Mouse (Mus musculus): ENCODE measurements around the gene Phex. TPM values are rescaled to one million over a fixed set of nuclear protein-coding genes. Genes with fewer than 3 reads are reported as not detected.
A peak's percentile ranks its signal among the peaks of the same experiment; 100 is the strongest.

Gene Phex
- 4.1 and 5.1 TPM in 2 replicates for polyA plus RNA-seq (2015; fragmentation: Nextera tagmentation; extraction: Ambion mirVana)

GRCm38 (mm10) chrX:157415212-157415611 is at the start of gene Phex:
Gene Phex (minus strand): TSS chrX:157415312.
- Histone ChIP-seq H3K9ac (ENCODE audit: low read length) (no peak within 1 kb of the TSS), H3K27me3 (ENCODE audit: control insufficient read depth, insufficient read depth, low read depth, low read length) (no peaks in the 10 kb centered on the region), H3K4me1 (replicated peaks; ENCODE audit: control insufficient read depth, insufficient read depth, low read length) (no peaks in the 10 kb centered on the region), H3K4me3 (ENCODE audit: low read length) (no peak within 1 kb of the TSS), H3K4me2 (ENCODE audit: low read depth, low read length) (no peak within 1 kb of the TSS), H3K9me3 (ENCODE audit: control insufficient read depth, low read length) (no peaks in the 10 kb centered on the region), H3K27ac (ENCODE audit: low read length) (0 out of 2 replicates have a peak within 1 kb of the TSS, but pooled peaks have one; percentile 1), H3K36me3 (ENCODE audit: control insufficient read depth, insufficient read depth, low read length) (no peaks in the 10 kb centered on the region)
- 0 out of 2 replicates have a peak, but pooled peaks have one; percentile 17 for ATAC-seq (ENCODE audit: low read depth)
- 42% methylated on average over 5 of the region's 5 CpGs for WGBS

GRCm38 (mm10) chrX:157462716-157463115 is 47.6 kb upstream of the Phex start:
- H3K9me3 ChIP-seq (ENCODE audit: control insufficient read depth, low read length) = no peaks in the 10 kb centered on the region
- H3K9ac ChIP-seq (ENCODE audit: low read length) = no peak overlapping the region
- no peak overlapping the region for H3K27ac ChIP-seq (ENCODE audit: low read length)
- peaks cover 3% of the 10 kb centered on the region; the same call in 1 of the 2 replicates for H3K36me3 ChIP-seq (ENCODE audit: control insufficient read depth, insufficient read depth, low read length)
- H3K4me3 ChIP-seq (ENCODE audit: low read length) = no peak overlapping the region
- no peaks in the 10 kb centered on the region for H3K27me3 ChIP-seq (ENCODE audit: control insufficient read depth, insufficient read depth, low read depth, low read length)
- WGBS = 77% methylated on average over 3 of the region's 3 CpGs
- no peaks in the 10 kb centered on the region for H3K4me1 ChIP-seq (replicated peaks; ENCODE audit: control insufficient read depth, insufficient read depth, low read length)
- H3K4me2 ChIP-seq (ENCODE audit: low read depth, low read length) = no peak overlapping the region
- ATAC-seq (ENCODE audit: low read depth) = no peak

- Histone ChIP-seq H3K9me3 (ENCODE audit: control insufficient read depth, low read length) (no peaks in the 10 kb centered on the region), H3K4me2 (ENCODE audit: low read depth, low read length) (no peak overlapping the region), H3K4me1 (replicated peaks; ENCODE audit: control insufficient read depth, insufficient read depth, low read length) (no peaks in the 10 kb centered on the region), H3K36me3 (ENCODE audit: control insufficient read depth, insufficient read depth, low read length) (peaks cover 3% of the 10 kb centered on the region; the same call in 1 of the 2 replicates), H3K9ac (ENCODE audit: low read length) (no peak overlapping the region), H3K4me3 (ENCODE audit: low read length) (no peak overlapping the region), H3K27me3 (ENCODE audit: control insufficient read depth, insufficient read depth, low read depth, low read length) (no peaks in the 10 kb centered on the region), H3K27ac (ENCODE audit: low read length) (no peak overlapping the region)
- ATAC-seq (ENCODE audit: low read depth) = no peak
- WGBS = 56% methylated on average over 1 of the region's 1 CpGs
Observed at GRCm38 (mm10) chrX:157454430-157454829, 39.3 kb upstream of the Phex start.

- Histone ChIP-seq H3K36me3 (ENCODE audit: control insufficient read depth, insufficient read depth, low read length) (no peaks in the 10 kb centered on the region), H3K4me2 (ENCODE audit: low read depth, low read length) (no peak overlapping the region), H3K4me1 (replicated peaks; ENCODE audit: control insufficient read depth, insufficient read depth, low read length) (no peaks in the 10 kb centered on the region), H3K9me3 (ENCODE audit: control insufficient read depth, low read length) (no peaks in the 10 kb centered on the region), H3K27ac (ENCODE audit: low read length) (no peak overlapping the region), H3K27me3 (ENCODE audit: control insufficient read depth, insufficient read depth, low read depth, low read length) (no peaks in the 10 kb centered on the region), H3K4me3 (ENCODE audit: low read length) (no peak overlapping the region), H3K9ac (ENCODE audit: low read length) (no peak overlapping the region)
- 89% methylated on average over 1 of the region's 1 CpGs for WGBS
- ATAC-seq (ENCODE audit: low read depth) = no peak
Observed at GRCm38 (mm10) chrX:157449000-157449399, 33.9 kb upstream of the Phex start.

- no peaks in the 10 kb centered on the region for H3K27me3 ChIP-seq (ENCODE audit: control insufficient read depth, insufficient read depth, low read depth, low read length)
- WGBS = 81% methylated on average over 6 of the region's 6 CpGs
- ATAC-seq (ENCODE audit: low read depth) = no peak
- no peak overlapping the region for H3K27ac ChIP-seq (ENCODE audit: low read length)
- no peak overlapping the region for H3K4me2 ChIP-seq (ENCODE audit: low read depth, low read length)
- no peak overlapping the region for H3K9ac ChIP-seq (ENCODE audit: low read length)
- H3K4me1 ChIP-seq (replicated peaks; ENCODE audit: control insufficient read depth, insufficient read depth, low read length) = no peaks in the 10 kb centered on the region
- no peak overlapping the region for H3K4me3 ChIP-seq (ENCODE audit: low read length)
- no peaks in the 10 kb centered on the region for H3K9me3 ChIP-seq (ENCODE audit: control insufficient read depth, low read length)
- H3K36me3 ChIP-seq (ENCODE audit: control insufficient read depth, insufficient read depth, low read length) = no peaks in the 10 kb centered on the region
Observed at GRCm38 (mm10) chrX:157447431-157447830, 32.3 kb upstream of the Phex start.

GRCm38 (mm10) chrX:157434768-157435167 is 19.7 kb upstream of the Phex start:
- Histone ChIP-seq H3K27ac (ENCODE audit: low read length) (no peak overlapping the region), H3K9me3 (ENCODE audit: control insufficient read depth, low read length) (no peaks in the 10 kb centered on the region), H3K4me2 (ENCODE audit: low read depth, low read length) (no peak overlapping the region), H3K4me3 (ENCODE audit: low read length) (no peak overlapping the region), H3K27me3 (ENCODE audit: control insufficient read depth, insufficient read depth, low read depth, low read length) (no peaks in the 10 kb centered on the region), H3K9ac (ENCODE audit: low read length) (no peak overlapping the region), H3K36me3 (ENCODE audit: control insufficient read depth, insufficient read depth, low read length) (no peaks in the 10 kb centered on the region), H3K4me1 (replicated peaks; ENCODE audit: control insufficient read depth, insufficient read depth, low read length) (no peaks in the 10 kb centered on the region)
- 76% methylated on average over 1 of the region's 1 CpGs for whole genome bisulfite sequencing
- ATAC-seq (ENCODE audit: low read depth) = no peak

GRCm38 (mm10) chrX:157419451-157419850 is 4.3 kb upstream of the Phex start:
- H3K9ac ChIP-seq (ENCODE audit: low read length) = no peak overlapping the region
- H3K4me2 ChIP-seq (ENCODE audit: low read depth, low read length) = no peak overlapping the region
- H3K4me3 ChIP-seq (ENCODE audit: low read length) = no peak overlapping the region
- 20% methylated on average over 2 of the region's 2 CpGs for WGBS
- no peaks in the 10 kb centered on the region for H3K27me3 ChIP-seq (ENCODE audit: control insufficient read depth, insufficient read depth, low read depth, low read length)
- H3K36me3 ChIP-seq (ENCODE audit: control insufficient read depth, insufficient read depth, low read length) = no peaks in the 10 kb centered on the region
- no peak overlapping the region for H3K27ac ChIP-seq (ENCODE audit: low read length)
- no peak for ATAC-seq (ENCODE audit: low read depth)
- H3K9me3 ChIP-seq (ENCODE audit: control insufficient read depth, low read length) = no peaks in the 10 kb centered on the region
- H3K4me1 ChIP-seq (replicated peaks; ENCODE audit: control insufficient read depth, insufficient read depth, low read length) = no peaks in the 10 kb centered on the region

GRCm38 (mm10) chrX:157404919-157405318 is 10.2 kb downstream of the Phex start:
- H3K9ac ChIP-seq (ENCODE audit: low read length) = no peak overlapping the region
- no peak overlapping the region for H3K4me2 ChIP-seq (ENCODE audit: low read depth, low read length)
- H3K4me3 ChIP-seq (ENCODE audit: low read length) = no peak overlapping the region
- WGBS = 48% methylated on average over 6 of the region's 6 CpGs
- no peak overlapping the region for H3K27ac ChIP-seq (ENCODE audit: low read length)
- no peaks in the 10 kb centered on the region for H3K9me3 ChIP-seq (ENCODE audit: control insufficient read depth, low read length)
- no peaks in the 10 kb centered on the region for H3K4me1 ChIP-seq (replicated peaks; ENCODE audit: control insufficient read depth, insufficient read depth, low read length)
- no peaks in the 10 kb centered on the region for H3K36me3 ChIP-seq (ENCODE audit: control insufficient read depth, insufficient read depth, low read length)
- no peaks in the 10 kb centered on the region for H3K27me3 ChIP-seq (ENCODE audit: control insufficient read depth, insufficient read depth, low read depth, low read length)
- ATAC-seq (ENCODE audit: low read depth) = peak; percentile 52; the same call in 1 of the 2 replicates

- Histone ChIP-seq H3K4me2 (ENCODE audit: low read depth, low read length) (no peak overlapping the region), H3K27me3 (ENCODE audit: control insufficient read depth, insufficient read depth, low read depth, low read length) (no peaks in the 10 kb centered on the region)
- WGBS = 55% methylated on average over 2 of the region's 2 CpGs
Observed at GRCm38 (mm10) chrX:157391241-157391640, 23.9 kb downstream of the Phex start.

GRCm38 (mm10) chrX:157390102-157390501 is 25.0 kb downstream of the Phex start:
- H3K27me3 ChIP-seq (ENCODE audit: control insufficient read depth, insufficient read depth, low read depth, low read length) = no peaks in the 10 kb centered on the region
- no peaks in the 10 kb centered on the region for H3K4me1 ChIP-seq (replicated peaks; ENCODE audit: control insufficient read depth, insufficient read depth, low read length)
- WGBS = 64% methylated on average over 6 of the region's 6 CpGs
- no peak overlapping the region for H3K27ac ChIP-seq (ENCODE audit: low read length)
- ATAC-seq (ENCODE audit: low read depth) = no peak
- H3K4me2 ChIP-seq (ENCODE audit: low read depth, low read length) = no peak overlapping the region
- no peaks in the 10 kb centered on the region for H3K9me3 ChIP-seq (ENCODE audit: control insufficient read depth, low read length)
- H3K4me3 ChIP-seq (ENCODE audit: low read length) = no peak overlapping the region
- no peak overlapping the region for H3K9ac ChIP-seq (ENCODE audit: low read length)
- no peaks in the 10 kb centered on the region for H3K36me3 ChIP-seq (ENCODE audit: control insufficient read depth, insufficient read depth, low read length)

More at GRCm38 (mm10) chrX:157391241-157391640, 23.9 kb downstream of the Phex start:
- Histone ChIP-seq H3K36me3 (ENCODE audit: control insufficient read depth, insufficient read depth, low read length) (no peaks in the 10 kb centered on the region), H3K9me3 (ENCODE audit: control insufficient read depth, low read length) (no peaks in the 10 kb centered on the region), H3K9ac (ENCODE audit: low read length) (no peak overlapping the region), H3K4me3 (ENCODE audit: low read length) (no peak overlapping the region), H3K4me1 (replicated peaks; ENCODE audit: control insufficient read depth, insufficient read depth, low read length) (no peaks in the 10 kb centered on the region), H3K27ac (ENCODE audit: low read length) (no peak overlapping the region)
- ATAC-seq (ENCODE audit: low read depth) = no peak
